In genomic region chr6:61347045-61347838, GRCm38 (mm10) we compare ENCODE assay signal across 10 mouse cellular contexts.
DNase-seq lines count a peak whose midpoint lies in the region; ATAC-seq and TF ChIP-seq lines count a peak whose summit lies in the region.
"Had no signal": no experiment of that assay in that cellular context is flagged by ENCODE, and none has a peak within 500 bp of the region (broad histone marks: within the 10 kb centered on the region; RNA-seq: fewer than 3 reads in every experiment).

No protein-coding gene starts in this region.

- TF ChIP-seq CTCF in kidney, adult 2 months (conservative IDR thresholded peaks at IDR 0.05; ENCODE audit: insufficient read depth, insufficient read length, low read depth, low read length), result no peak

- H3K27me3 ChIP-seq in kidney, adult 2 months (replicated peaks; ENCODE audit: control insufficient read depth, insufficient read depth, low read length), result no peaks in the 10 kb centered on the region
- no peaks in the 10 kb centered on the region for H3K27me3 ChIP-seq in forebrain, embryonic 14.5 days (replicated peaks; ENCODE audit: control insufficient read depth, insufficient read depth, low read length)

- H3K9ac ChIP-seq in forebrain, embryonic 14.5 days (ENCODE audit: low read length), result no peak overlapping the region

- peak; percentile 11 for DNase-seq in cerebellum, adult 11 months
- no peak for DNase-seq in cerebellum, adult 11-12 months
- DNase-seq in kidney, adult 2 months, result peak; percentile 7
- DNase-seq in kidney, adult 18-20 months, result no peak
- DNase-seq in 3T3-L1 (ENCODE audit: low read depth, low spot score), result peak; percentile 56
- peak; percentile 69 for DNase-seq in forebrain, embryonic 14.5 days (ENCODE audit: low spot score)
- DNase-seq in spleen, postnatal 4 days (ENCODE audit: low spot score in 2 of 2), result no peak
- DNase-seq: adrenal gland, postnatal 10 days had no signal

- ATAC-seq in forebrain, embryonic 14.5 days, result no peak
- no peak for ATAC-seq in CD4-positive, CD25-positive, alpha-beta regulatory T cell, adult 4 months
- ATAC-seq: hindbrain, embryonic 16.5 days had no signal

- no peaks in the 10 kb centered on the region for H3K36me3 ChIP-seq in kidney, adult 2 months (ENCODE audit: control insufficient read depth, insufficient read depth, low read length)
- H3K36me3 ChIP-seq in forebrain, embryonic 14.5 days (ENCODE audit: control insufficient read depth, insufficient read depth, low read length), result no peaks in the 10 kb centered on the region

- no peak overlapping the region for H3K27ac ChIP-seq in kidney, adult 2 months (ENCODE audit: insufficient read depth, low read depth, low read length)
- H3K27ac ChIP-seq in forebrain, embryonic 14.5 days (ENCODE audit: low read depth, low read length), result no peak overlapping the region

- H3K4me3 ChIP-seq in kidney, adult 2 months (ENCODE audit: insufficient read depth, low read depth, low read length), result no peak overlapping the region
- no peak overlapping the region for H3K4me3 ChIP-seq in forebrain, embryonic 14.5 days (ENCODE audit: low read depth, low read length)

- no peak overlapping the region for H3K4me2 ChIP-seq in forebrain, embryonic 14.5 days (ENCODE audit: low read length)

- no peak for TF ChIP-seq POLR2A in kidney, adult 2 months (IDR thresholded peaks at IDR 0.05; ENCODE audit: low read depth, low read length)

- no peaks in the 10 kb centered on the region for H3K9me3 ChIP-seq in forebrain, embryonic 14.5 days (replicated peaks; ENCODE audit: control insufficient read depth, low read length)

- no peaks in the 10 kb centered on the region for H3K4me1 ChIP-seq in kidney, adult 2 months (ENCODE audit: control insufficient read depth, insufficient read depth, low read length)
- H3K4me1 ChIP-seq in forebrain, embryonic 14.5 days (ENCODE audit: control insufficient read depth, insufficient read depth, low read length), result no peaks in the 10 kb centered on the region

- WGBS in kidney, adult 2 months, result 82% methylated on average over 5 of the region's 5 CpGs
- WGBS in forebrain, embryonic 14.5 days, result 78% methylated on average over 5 of the region's 5 CpGs

Comparison
In these comparisons a context has a peak if more than half of its experiments do, and no peak if none do; other contexts are left out.
1. DNase-seq: peak in cerebellum, adult 11 months (single experiment), kidney, adult 2 months (single experiment), 3T3-L1 (single experiment) and forebrain, embryonic 14.5 days (single experiment); none in cerebellum, adult 11-12 months (single experiment), kidney, adult 18-20 months (single experiment) and spleen, postnatal 4 days (0 of 2).